Mouse (Mus musculus) lung, postnatal 0 days (tissue): ENCODE measurements around the gene Spns3. TPM values are rescaled to one million over a fixed set of nuclear protein-coding genes. Genes with fewer than 3 reads are reported as not detected.
A peak's percentile ranks its signal among the peaks of the same experiment; 100 is the strongest.

Experiments used
- ATAC-seq: fragments of 200-750 bp; cut with Nextera tagmentation; 2 replicates; pipeline ENCODE4 v1.8.0; 2017; ENCODE audit warnings: moderate library complexity
- DNase-seq: peaks from one replicate; pipeline ENCODE4 v3.0.0-alpha.2; 2016; ENCODE audit warnings: low spot score
- H3K27ac ChIP-seq: fragments of 300-500 bp; sonication (generic); 2 replicates; pipeline ENCODE4 v1.5.1; 2014; ENCODE audit warnings: antibody characterized with exemption, mild to moderate bottlenecking, low read length, mixed read lengths
- H3K27me3 ChIP-seq: fragments of 300-500 bp; sonication (generic); replicated peaks from 2 replicates; pipeline ENCODE4 v1.6.1; 2014; ENCODE audit warnings: low read length, mixed read lengths; ENCODE audit not compliant: insufficient read depth
- H3K36me3 ChIP-seq: fragments of 300-500 bp; sonication (generic); 2 replicates; pipeline ENCODE4 v1.6.1; 2014; ENCODE audit warnings: low read length, mixed read lengths; ENCODE audit not compliant: insufficient read depth
- H3K4me1 ChIP-seq: fragments of 300-500 bp; sonication (generic); 2 replicates; pipeline ENCODE4 v1.6.1; 2014; ENCODE audit warnings: antibody characterized with exemption, low read depth, low read length, mixed read lengths; ENCODE audit not compliant: insufficient read depth
- H3K4me2 ChIP-seq: fragments of 300-500 bp; sonication (generic); replicated peaks from 2 replicates; pipeline ENCODE4 v1.6.1; 2014; ENCODE audit warnings: low read depth, mild to moderate bottlenecking, low read length, moderate library complexity, mixed read lengths
- H3K4me3 ChIP-seq: fragments of 300-500 bp; sonication (generic); 2 replicates; pipeline ENCODE4 v1.5.1; 2014; ENCODE audit warnings: low read depth, low read length
- H3K9ac ChIP-seq: fragments of 300-500 bp; sonication (generic); replicated peaks from 2 replicates; pipeline ENCODE4 v1.6.1; 2014; ENCODE audit warnings: low read depth, mild to moderate bottlenecking
- H3K9me3 ChIP-seq: fragments of 300-500 bp; sonication (generic); 2 replicates; pipeline ENCODE4 v1.6.1; 2016; ENCODE audit warnings: low read length, mixed read lengths
- CTCF ChIP-seq: IDR thresholded peaks from 2 replicates; pipeline ENCODE4 v1.5.1; 2016; ENCODE audit warnings: antibody characterized with exemption, mild to moderate bottlenecking
- EP300 ChIP-seq: IDR thresholded peaks from 2 replicates; pipeline ENCODE4 v1.6.1; 2016; ENCODE audit warnings: antibody characterized with exemption, mild to moderate bottlenecking, control low read depth
- WGBS: fragments of 180-500 bp; shearing (Covaris S2); extraction: QIAGEN DNeasy Blood & Tissue Kit; methylation state at CpG from one replicate; pipeline ENCODE4 v1.1.7; 2014; 5-methylcytosine and 5-hydroxymethylcytosine counted together
- polyA plus RNA-seq: library from polyadenylated mRNA; unstranded; fragments of >200 nt; fragmentation: Nextera tagmentation; extraction: Ambion mirVana; gene quantifications from 2 replicates; pipeline ENCODE4 v1.2.1, GENCODE M21; 2015

Spns3 gene
- polyA plus RNA-seq, 1 experiment from 2014 or later, result 0.06 TPM

GRCm38 (mm10) chr11:72489397-72489796 lies 60.9 kb downstream of the Spns3 start:
- no peaks in the 10 kb centered on the region for H3K36me3 ChIP-seq
- H3K4me2 ChIP-seq, result peak overlapping the region; percentile 98
- peaks cover 11% of the 10 kb centered on the region; the same call in 1 of the 2 replicates for H3K4me1 ChIP-seq
- peak overlapping the region; percentile 46 for H3K9ac ChIP-seq
- peak overlapping the region; percentile 71 for H3K4me3 ChIP-seq
- ATAC-seq (peak; percentile 3; the same call in 1 of the 2 replicates), DNase-seq (no peak)
- 0% methylated on average over 15 of the region's 42 CpGs for whole genome bisulfite sequencing
- H3K27me3 ChIP-seq, result 0 out of 2 replicates have a peak, but pooled peaks cover 3% of the 10 kb centered on the region
- peak overlapping the region; percentile 43; the same call in 1 of the 2 replicates for H3K27ac ChIP-seq
- no peak for TF ChIP-seq EP300
- TF ChIP-seq CTCF, result no peak
- H3K9me3 ChIP-seq, result no peaks in the 10 kb centered on the region

- DNase-seq (no peak), ATAC-seq (peak; percentile 27; the same call in 1 of the 2 replicates)
- WGBS, result under 1% methylated on average over 35 of the region's 38 CpGs
- Histone ChIP-seq H3K9me3 (no peaks in the 10 kb centered on the region), H3K4me1 (peaks cover 11% of the 10 kb centered on the region; the same call in 1 of the 2 replicates), H3K27ac (peak overlapping the region; percentile 43; the same call in 1 of the 2 replicates), H3K36me3 (no peaks in the 10 kb centered on the region), H3K4me3 (peak overlapping the region; percentile 71), H3K4me2 (peak overlapping the region; percentile 98), H3K9ac (peak overlapping the region; percentile 46), H3K27me3 (0 out of 2 replicates have a peak, but pooled peaks cover 3% of the 10 kb centered on the region)
- TF ChIP-seq CTCF (peak; percentile 30; the same call in 1 of the 2 replicates), EP300 (no peak)
Observed at GRCm38 (mm10) chr11:72488753-72489271, 61.5 kb downstream of the Spns3 start.

- no peak overlapping the region for H3K9ac ChIP-seq
- ATAC-seq (no peak), DNase-seq (no peak)
- 0 out of 2 replicates have a peak, but pooled peaks cover 3% of the 10 kb centered on the region for H3K27me3 ChIP-seq
- 0 out of 2 replicates have a peak overlapping the region, but pooled peaks have one; percentile 7 for H3K27ac ChIP-seq
- 86% methylated on average over 2 of the region's 2 CpGs for WGBS
- H3K36me3 ChIP-seq, result no peaks in the 10 kb centered on the region
- no peak for TF ChIP-seq CTCF
- no peak for TF ChIP-seq EP300
- no peaks in the 10 kb centered on the region for H3K9me3 ChIP-seq
- H3K4me2 ChIP-seq, result peak overlapping the region; percentile 98
- H3K4me1 ChIP-seq, result peaks cover 17% of the 10 kb centered on the region; the same call in 1 of the 2 replicates
- H3K4me3 ChIP-seq, result peak overlapping the region; percentile 71; the same call in 1 of the 2 replicates
Observed at GRCm38 (mm10) chr11:72487739-72488138, 62.6 kb downstream of the Spns3 start.

GRCm38 (mm10) chr11:72487171-72487570 lies 63.1 kb downstream of the Spns3 start:
- H3K27ac ChIP-seq, result no peak overlapping the region
- H3K36me3 ChIP-seq, result no peaks in the 10 kb centered on the region
- no peak overlapping the region for H3K9ac ChIP-seq
- no peaks in the 10 kb centered on the region for H3K9me3 ChIP-seq
- H3K4me2 ChIP-seq, result peak overlapping the region; percentile 98
- no peak for DNase-seq
- ATAC-seq, result no peak
- WGBS, result 33% methylated on average over 5 of the region's 5 CpGs
- H3K4me3 ChIP-seq, result no peak overlapping the region
- H3K4me1 ChIP-seq, result peaks cover 17% of the 10 kb centered on the region; the same call in 1 of the 2 replicates
- no peak for TF ChIP-seq EP300
- TF ChIP-seq CTCF, result no peak
- H3K27me3 ChIP-seq, result 0 out of 2 replicates have a peak, but pooled peaks cover 3% of the 10 kb centered on the region

GRCm38 (mm10) chr11:72485960-72486359 lies 64.3 kb downstream of the Spns3 start:
- DNase-seq (no peak), ATAC-seq (no peak)
- Histone ChIP-seq H3K4me3 (no peak overlapping the region), H3K27me3 (0 out of 2 replicates have a peak, but pooled peaks cover 3% of the 10 kb centered on the region), H3K27ac (peak overlapping the region; percentile 12; the same call in 1 of the 2 replicates), H3K36me3 (no peaks in the 10 kb centered on the region), H3K4me2 (no peak overlapping the region), H3K9ac (no peak overlapping the region), H3K9me3 (no peaks in the 10 kb centered on the region), H3K4me1 (peaks cover 17% of the 10 kb centered on the region; the same call in 1 of the 2 replicates)
- TF ChIP-seq EP300 (no peak), CTCF (no peak)
- WGBS, result 67% methylated on average over 11 of the region's 11 CpGs

GRCm38 (mm10) chr11:72485157-72485556 lies 65.1 kb downstream of the Spns3 start:
- no peaks in the 10 kb centered on the region for H3K36me3 ChIP-seq
- ATAC-seq, result no peak
- H3K9ac ChIP-seq, result no peak overlapping the region
- 51% methylated on average over 5 of the region's 5 CpGs for WGBS
- H3K27ac ChIP-seq, result no peak overlapping the region
- H3K4me3 ChIP-seq, result no peak overlapping the region
- no peak for TF ChIP-seq CTCF
- no peak for TF ChIP-seq EP300
- no peak for DNase-seq
- H3K27me3 ChIP-seq, result 0 out of 2 replicates have a peak, but pooled peaks cover 3% of the 10 kb centered on the region
- peaks cover 17% of the 10 kb centered on the region; the same call in 1 of the 2 replicates for H3K4me1 ChIP-seq
- H3K4me2 ChIP-seq, result no peak overlapping the region
- no peaks in the 10 kb centered on the region for H3K9me3 ChIP-seq
